Mouse (Mus musculus) heart, adult 2 months (tissue): Measurements from ENCODE around the gene Phb2.

Experiments
- CTCF ChIP-seq: fragments of 200-600 bp; IDR thresholded peaks from 2 replicates; pipeline ENCODE4 v1.8.1; 2022; ENCODE audit warnings: antibody characterized with exemption, mild to moderate bottlenecking, moderate library complexity
- EP300 ChIP-seq: fragments of 200-500 bp; IDR thresholded peaks from 2 replicates; pipeline ENCODE4 v1.6.1; 2011; ENCODE audit warnings: low read depth, low read length, control low read depth; ENCODE audit not compliant: insufficient read depth
- POLR2A ChIP-seq: fragments of 200-500 bp; IDR thresholded peaks from 2 replicates; pipeline ENCODE4 v1.6.1; 2011; ENCODE audit warnings: mild to moderate bottlenecking, low read depth, low read length, control low read depth; ENCODE audit not compliant: insufficient read depth

DNA sequence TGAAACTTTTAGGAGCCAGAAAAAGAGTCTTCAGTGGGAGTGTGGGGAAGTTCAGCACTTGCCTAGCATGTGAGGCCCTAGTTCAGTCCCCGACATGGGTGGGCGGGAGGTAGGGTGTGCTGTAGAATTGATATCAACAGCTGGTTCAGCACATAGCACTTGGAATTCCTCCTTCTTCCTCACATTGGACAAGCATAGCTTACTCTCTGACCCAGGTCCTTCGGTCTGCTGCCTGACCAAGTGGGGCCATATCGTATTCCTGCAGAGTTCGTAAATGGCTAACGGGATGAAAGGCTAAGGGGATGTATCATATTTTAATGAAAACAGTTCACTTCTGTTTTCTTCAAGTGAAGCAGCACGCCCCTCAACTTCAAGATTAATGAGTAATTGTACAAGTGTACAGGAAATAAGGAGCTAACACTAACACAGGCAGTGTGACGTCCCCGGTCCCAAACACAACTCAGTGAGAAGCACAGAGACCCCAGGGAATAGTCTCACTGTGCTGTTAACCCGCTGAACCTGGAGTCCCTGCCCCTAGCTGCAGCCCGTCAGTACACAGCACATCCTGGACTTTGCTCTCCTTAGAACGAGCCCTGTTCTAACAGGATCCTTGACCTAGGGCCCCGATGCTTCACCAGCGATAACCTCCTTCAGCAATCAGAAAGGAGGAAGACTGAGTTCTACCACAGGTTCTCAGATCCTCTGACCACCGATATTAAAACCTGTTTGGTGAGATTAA is 18.7 kb upstream of the Phb2 start:
- TF ChIP-seq CTCF: no peak
- TF ChIP-seq EP300: no peak
- no peak for TF ChIP-seq POLR2A
